Mouse (Mus musculus) C2C12 (cell line): ENCODE measurements at regions not wholly inside any gene's neighbourhood (a gene's known extent, or its start where the extent isn't known, plus 50 kb on each side); places are given as distances from the start of the nearest gene placed in this dataset.
A peak's percentile ranks its signal among the peaks of the same experiment; 100 is the strongest.

Experiments
- H3K27me3 ChIP-seq: one replicate; pipeline ENCODE4 v1.6.1; 2011; ENCODE audit not compliant: control insufficient read depth, insufficient read depth, insufficient read length
- H3K36me3 ChIP-seq: one replicate; pipeline ENCODE4 v1.6.1; 2011; ENCODE audit not compliant: control insufficient read depth, insufficient read depth
- H3K4me3 ChIP-seq: one replicate; pipeline ENCODE4 v1.5.1; 2011; ENCODE audit warnings: mild to moderate bottlenecking, control low read depth; ENCODE audit not compliant: poor library complexity, insufficient read depth, severe bottlenecking
- H3K79me2 ChIP-seq: one replicate; pipeline ENCODE4 v1.6.1; 2011; ENCODE audit not compliant: control insufficient read depth, insufficient read depth
- H3K79me3 ChIP-seq: one replicate; pipeline ENCODE4 v1.6.1; 2011; ENCODE audit warnings: low read depth, control low read depth
- H3ac ChIP-seq: one replicate; pipeline ENCODE3; 2011; ENCODE audit warnings: low read depth; ENCODE audit not compliant: control insufficient read depth, insufficient read length
- CEBPB ChIP-seq: IDR thresholded peaks from one replicate; pipeline ENCODE4 v1.6.1; 2011; ENCODE audit warnings: low read depth, mild to moderate bottlenecking, control low read depth, moderate library complexity
- CTCF ChIP-seq: IDR thresholded peaks from one replicate; pipeline ENCODE4 v1.5.1; 2011; ENCODE audit not compliant: control insufficient read depth, insufficient read depth, insufficient read length
- FOSL1 ChIP-seq: IDR thresholded peaks from one replicate; pipeline ENCODE4 v1.8.0; 2011; ENCODE audit warnings: mild to moderate bottlenecking, low read length; ENCODE audit not compliant: poor library complexity, insufficient read depth, severe bottlenecking
- MAX ChIP-seq: IDR thresholded peaks from one replicate; pipeline ENCODE4 v1.6.1; 2011; ENCODE audit warnings: mild to moderate bottlenecking, control low read depth
- MYOD1 ChIP-seq: IDR thresholded peaks from one replicate; pipeline ENCODE4 v1.6.1; 2011; ENCODE audit warnings: low read depth; ENCODE audit not compliant: control insufficient read depth, insufficient read length
- MYOG ChIP-seq: IDR thresholded peaks from one replicate; pipeline ENCODE4 v1.6.1; 2011; ENCODE audit not compliant: control insufficient read depth, insufficient read length; ENCODE audit errors: extremely low read depth
- USF1 ChIP-seq: IDR thresholded peaks from one replicate; pipeline ENCODE4 v1.6.1; 2011; ENCODE audit warnings: low read depth, mild to moderate bottlenecking, control low read depth, moderate library complexity

- no peak overlapping the region for H3ac ChIP-seq
- no peak for TF ChIP-seq MYOD1
- no peak for TF ChIP-seq MAX
- no peak for TF ChIP-seq MYOG
- no peak for TF ChIP-seq CEBPB
Observed at GRCm38 (mm10) chr17:79501926-79502325, 109.7 kb upstream of the Rmdn2 start.

GRCm38 (mm10) chr17:79503037-79503436 is 108.6 kb upstream of the Rmdn2 start:
- H3K4me3 ChIP-seq, result no peak overlapping the region
- no peaks in the 10 kb centered on the region for H3K79me3 ChIP-seq
- no peaks in the 10 kb centered on the region for H3K36me3 ChIP-seq
- no peak overlapping the region for H3ac ChIP-seq
- no peak for TF ChIP-seq MYOD1
- TF ChIP-seq USF1, result no peak
- TF ChIP-seq FOSL1, result no peak
- TF ChIP-seq CTCF, result no peak
- TF ChIP-seq CEBPB, result no peak
- TF ChIP-seq MYOG, result no peak
- TF ChIP-seq MAX, result no peak
- no peaks in the 10 kb centered on the region for H3K27me3 ChIP-seq
- H3K79me2 ChIP-seq, result no peaks in the 10 kb centered on the region

More at GRCm38 (mm10) chr17:79501926-79502325, 109.7 kb upstream of the Rmdn2 start:
- Histone ChIP-seq H3K79me2 (no peaks in the 10 kb centered on the region), H3K79me3 (no peaks in the 10 kb centered on the region), H3K27me3 (no peaks in the 10 kb centered on the region), H3K36me3 (no peaks in the 10 kb centered on the region), H3K4me3 (no peak overlapping the region)

- Histone ChIP-seq H3ac (no peak overlapping the region), H3K79me2 (no peaks in the 10 kb centered on the region), H3K79me3 (no peaks in the 10 kb centered on the region), H3K36me3 (no peaks in the 10 kb centered on the region), H3K27me3 (no peaks in the 10 kb centered on the region), H3K4me3 (no peak overlapping the region)
- TF ChIP-seq FOSL1, result no peak
- no peak for TF ChIP-seq MYOG
- TF ChIP-seq CTCF, result no peak
- TF ChIP-seq MAX, result no peak
- no peak for TF ChIP-seq MYOD1
- TF ChIP-seq USF1, result no peak
- TF ChIP-seq CEBPB, result no peak
Observed at GRCm38 (mm10) chr17:79504209-79504608, 107.5 kb upstream of the Rmdn2 start.

GRCm38 (mm10) chr17:79505565-79505964 is 106.1 kb upstream of the Rmdn2 start:
- Histone ChIP-seq H3K27me3 (no peaks in the 10 kb centered on the region), H3K79me3 (no peaks in the 10 kb centered on the region), H3K79me2 (no peaks in the 10 kb centered on the region), H3K36me3 (no peaks in the 10 kb centered on the region), H3ac (no peak overlapping the region), H3K4me3 (no peak overlapping the region)
- TF ChIP-seq USF1 (no peak), MYOG (no peak), CEBPB (peak; percentile 58)

GRCm38 (mm10) chr17:79509281-79509680 is 102.4 kb upstream of the Rmdn2 start:
- H3K36me3 ChIP-seq, result no peaks in the 10 kb centered on the region
- TF ChIP-seq CTCF (no peak), CEBPB (no peak), MYOD1 (no peak), FOSL1 (no peak), USF1 (no peak), MYOG (no peak), MAX (no peak)

GRCm38 (mm10) chr17:79509957-79510710 is 101.5 kb upstream of the Rmdn2 start:
- peak; percentile 21 for TF ChIP-seq MYOD1
- no peak for TF ChIP-seq MYOG
- TF ChIP-seq USF1, result peak; percentile 85
- no peaks in the 10 kb centered on the region for H3K27me3 ChIP-seq
- no peak overlapping the region for H3K4me3 ChIP-seq
- H3K79me3 ChIP-seq, result no peaks in the 10 kb centered on the region
- H3ac ChIP-seq, result no peak overlapping the region
- H3K79me2 ChIP-seq, result no peaks in the 10 kb centered on the region
- H3K36me3 ChIP-seq, result no peaks in the 10 kb centered on the region

More at GRCm38 (mm10) chr17:79509281-79509680, 102.4 kb upstream of the Rmdn2 start:
- H3K79me2 ChIP-seq, result no peaks in the 10 kb centered on the region
- H3K27me3 ChIP-seq, result no peaks in the 10 kb centered on the region
- H3K4me3 ChIP-seq, result no peak overlapping the region
- H3ac ChIP-seq, result no peak overlapping the region
- no peaks in the 10 kb centered on the region for H3K79me3 ChIP-seq
